Mouse (Mus musculus) gastrocnemius, postnatal 14 days (tissue): ENCODE data around the gene Cops9. TPM values are rescaled to one million over a fixed set of nuclear protein-coding genes. Genes with fewer than 3 reads are reported as not detected.

ENCODE experiments used
- DNase-seq: peaks from one replicate; pipeline ENCODE4 v3.0.0; 2021; ENCODE audit warnings: mixed read lengths
- intact Hi-C: fragments of 180-260 bp; cut with DNase I; formaldehyde crosslinking; loops from one replicate; pipeline ENCODE4 v1.15.1; 2025; ENCODE audit warnings: low total_unique reads
- total RNA-seq, 2 experiments: library from RNA; stranded (reverse); gene quantifications; 2 replicates each; pipeline ENCODE4 v1.2.3; 2021

Gene Cops9
- total RNA-seq, 2 experiments from 2014 or later: 213 to 227 TPM

- intact Hi-C loops: no loop called here
- no peak for DNase-seq
Observed at GRCm38 (mm10) chr1:92648197-92648596, 6.4 kb upstream of the Cops9 start.

DNA sequence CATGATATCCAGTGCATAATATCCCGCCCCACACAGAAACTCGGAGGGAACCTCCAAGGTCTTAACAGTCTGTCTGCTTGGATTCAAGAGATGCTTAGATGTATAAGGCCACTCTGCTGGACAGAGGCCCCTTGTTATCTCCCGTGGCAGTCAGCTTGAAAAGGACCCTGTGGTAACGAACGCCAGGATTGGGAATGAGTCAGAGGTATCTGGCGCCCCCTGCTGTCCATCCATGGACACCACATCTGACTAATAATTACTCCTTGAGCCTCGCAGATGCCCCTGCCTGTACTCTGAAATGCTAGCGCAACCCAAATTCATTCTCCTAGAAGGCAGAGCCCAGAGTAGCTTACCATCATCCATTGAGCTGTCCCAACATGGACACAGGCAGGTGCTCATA is 6.0 kb upstream of the Cops9 start:
- peak; percentile 59 for DNase-seq
- intact Hi-C loops: no loop called here

DNA sequence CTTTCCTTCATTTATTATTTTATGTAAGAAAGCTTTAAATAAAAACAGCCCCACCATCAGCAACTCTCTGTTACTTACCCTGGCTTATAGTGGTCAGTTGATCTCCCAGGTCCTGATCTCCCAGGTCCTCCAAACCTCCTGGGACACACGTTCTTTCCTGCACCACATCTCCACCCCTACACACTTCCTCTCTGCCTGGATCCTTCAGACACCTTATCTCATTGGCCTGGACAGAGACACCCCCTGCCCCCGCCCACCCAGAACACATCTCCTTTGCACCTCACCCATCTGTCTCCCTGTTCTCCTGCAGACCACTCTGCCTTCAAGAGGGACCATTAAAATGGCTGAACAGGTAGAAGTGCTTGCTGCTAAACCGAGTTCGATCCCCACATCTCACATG is 5.2 kb upstream of the Cops9 start:
- no peak for DNase-seq
- intact Hi-C loops: no loop called here

GRCm38 (mm10) chr1:92646601-92647000 is 4.8 kb upstream of the Cops9 start:
- intact Hi-C loops: no loop called here
- no peak for DNase-seq

- intact Hi-C loops: no loop called here
Observed at GRCm38 (mm10) chr1:92646111-92646510, 4.3 kb upstream of the Cops9 start.

GRCm38 (mm10) chr1:92644916-92645315 is 3.1 kb upstream of the Cops9 start:
- intact Hi-C loops: loop anchor here (5.0 kb wide), 1 partner anchor 182 kb away; no protein-coding TSS in a partner anchor
- no peak for DNase-seq

More at GRCm38 (mm10) chr1:92646111-92646510, 4.3 kb upstream of the Cops9 start:
- DNase-seq: no peak

GRCm38 (mm10) chr1:92643691-92644090 is 1.9 kb upstream of the Cops9 start:
- intact Hi-C loops: loop anchor here (5.0 kb wide), 1 partner anchor 184 kb away; no protein-coding TSS in a partner anchor
- no peak for DNase-seq

GRCm38 (mm10) chr1:92640393-92640792 is 1.4 kb downstream of the Cops9 start:
- DNase-seq: no peak
- intact Hi-C loops: loop anchor here (5.0 kb wide), 1 partner anchor 187 kb away; no protein-coding TSS in a partner anchor

DNA sequence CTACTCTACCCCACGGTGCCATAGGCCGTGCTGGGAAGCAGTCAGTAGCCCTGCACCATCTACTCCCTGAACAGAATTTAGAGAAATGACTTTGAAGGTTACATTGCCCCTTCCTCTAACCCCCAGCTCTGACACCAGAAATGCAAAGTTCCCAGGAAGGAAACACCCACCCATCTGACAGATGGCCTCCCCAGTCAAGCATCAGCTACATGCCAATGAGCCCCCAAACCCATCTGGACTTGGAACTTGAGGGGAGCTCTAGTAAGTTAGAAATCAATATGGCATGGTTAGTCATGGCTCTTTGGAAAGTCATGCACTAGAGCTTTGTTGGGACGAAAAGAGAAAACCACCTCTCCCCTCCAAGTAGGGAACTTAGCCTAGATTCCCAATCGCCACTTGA is 3.0 kb downstream of the Cops9 start:
- DNase-seq: no peak
- intact Hi-C loops: no loop called here

GRCm38 (mm10) chr1:92638181-92638580 is 3.6 kb downstream of the Cops9 start:
- intact Hi-C loops: no loop called here
- no peak for DNase-seq

- DNase-seq: no peak
- intact Hi-C loops: no loop called here
Observed at GRCm38 (mm10) chr1:92637501-92638172, 4.1 kb downstream of the Cops9 start.

DNA sequence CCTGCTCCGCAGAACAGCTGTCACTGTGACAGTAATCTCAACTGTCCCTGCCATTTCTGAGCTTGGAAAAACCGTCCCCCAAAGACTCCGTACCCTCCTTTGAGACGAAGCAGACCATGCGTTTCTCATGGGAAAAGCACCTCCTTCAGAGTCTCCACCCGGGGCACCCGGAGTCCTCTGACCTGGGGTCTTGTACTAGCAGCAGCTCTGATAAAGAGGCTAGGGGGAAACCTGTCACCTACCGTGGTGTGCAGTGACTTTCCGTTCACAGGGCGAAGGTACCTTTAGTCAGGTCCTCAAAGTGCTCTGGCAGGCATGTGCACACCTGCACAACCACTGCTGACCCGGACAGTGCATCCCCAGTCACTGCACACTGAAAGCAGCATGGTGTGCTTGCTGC is 5.1 kb downstream of the Cops9 start:
- intact Hi-C loops: no loop called here
- no peak for DNase-seq

GRCm38 (mm10) chr1:92636015-92636414 is 5.8 kb downstream of the Cops9 start:
- DNase-seq: no peak
- intact Hi-C loops: no loop called here

- no peak for DNase-seq
- intact Hi-C loops: no loop called here
Observed at GRCm38 (mm10) chr1:92634976-92635599, 6.7 kb downstream of the Cops9 start.

- intact Hi-C loops: no loop called here
- DNase-seq: no peak
Observed at GRCm38 (mm10) chr1:92634569-92634968, 7.2 kb downstream of the Cops9 start.

- no peak for DNase-seq
- intact Hi-C loops: no loop called here
Observed at GRCm38 (mm10) chr1:92633726-92634125, 8.1 kb downstream of the Cops9 start.

DNA sequence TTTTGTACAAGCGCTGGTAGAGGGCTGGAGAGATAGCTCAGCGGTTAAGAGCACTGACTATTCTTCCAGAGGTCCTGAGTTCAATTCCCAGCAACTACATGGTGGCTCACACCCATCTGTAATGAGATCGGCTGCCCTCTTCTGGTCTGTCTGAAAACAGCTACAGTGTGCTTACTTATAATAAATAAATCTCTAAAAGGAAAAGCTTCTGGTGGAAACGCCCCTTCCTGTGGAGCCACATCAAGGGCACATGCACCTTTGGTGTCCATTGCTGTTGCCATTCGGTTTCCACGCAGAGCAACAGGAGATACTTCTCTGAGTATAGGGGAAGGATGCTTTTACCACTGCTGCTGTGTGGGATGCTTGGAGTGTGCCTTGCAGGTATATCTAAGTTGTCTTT is 8.8 kb downstream of the Cops9 start:
- DNase-seq: no peak
- intact Hi-C loops: no loop called here

- no peak for DNase-seq
- intact Hi-C loops: no loop called here
Observed at GRCm38 (mm10) chr1:92632196-92632595, 9.6 kb downstream of the Cops9 start.

- intact Hi-C loops: no loop called here
- no peak for DNase-seq
Observed at GRCm38 (mm10) chr1:92628227-92628626, 13.6 kb downstream of the Cops9 start.

GRCm38 (mm10) chr1:92618360-92618759 is 23.4 kb downstream of the Cops9 start:
- no peak for DNase-seq
- intact Hi-C loops: no loop called here

DNA sequence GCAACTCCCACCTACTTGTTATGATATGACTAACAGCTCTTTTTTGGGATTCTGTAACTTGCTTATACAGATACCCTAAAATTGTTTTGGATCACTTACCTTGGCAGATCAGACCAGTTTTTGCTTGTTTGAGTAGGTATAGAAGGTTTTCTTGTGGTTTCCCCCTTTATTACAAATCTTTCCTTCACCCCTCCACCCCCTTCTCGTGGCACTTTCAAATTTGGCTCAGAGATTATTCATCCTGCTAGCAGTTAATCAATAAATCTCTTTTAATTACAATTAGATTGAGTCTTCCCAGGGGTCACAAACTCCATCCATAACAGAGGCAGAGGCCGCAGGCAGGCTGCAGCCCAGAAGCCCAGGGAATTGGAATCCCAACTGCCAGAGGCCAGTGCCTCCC is 24.3 kb downstream of the Cops9 start, which contains the start of gene Olfr12:
Olfr12 (plus strand) TSS at position 301 of the 400 bp plus-strand sequence.
- no peak for DNase-seq
- intact Hi-C loops: no loop called here
